22 mouse cellular contexts compared by ENCODE assay signal in the genomic region with DNA sequence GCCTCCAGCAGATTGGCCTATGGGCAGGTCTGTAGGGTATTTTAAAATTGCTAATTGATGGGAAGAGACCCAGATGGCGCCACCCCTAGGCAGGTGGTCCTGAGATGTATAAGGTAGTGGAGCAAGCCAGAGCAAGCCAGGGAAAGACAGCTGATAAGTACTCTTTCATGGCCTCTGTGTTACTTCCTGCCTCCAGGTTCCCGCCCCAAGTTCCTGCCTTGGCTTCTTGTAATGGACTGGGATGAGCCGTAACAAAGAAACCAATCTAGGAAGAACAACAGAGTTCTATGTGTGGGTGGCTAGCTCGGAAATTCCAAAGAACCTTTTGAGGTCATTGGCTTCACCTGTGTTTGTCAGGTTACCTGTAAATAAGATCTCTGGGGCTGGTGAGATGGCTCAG.
"Had no signal": no experiment of that assay in that cellular context is flagged by ENCODE, and none has a peak within 500 bp of the region (broad histone marks: within the 10 kb centered on the region; RNA-seq: fewer than 3 reads in every experiment).

No protein-coding gene starts in this region.

- H3K9ac ChIP-seq: heart, embryonic 12.5 days; hindbrain, embryonic 12.5 days; hindbrain, embryonic 14.5 days; intestine, embryonic 15.5 days; limb, embryonic 13.5 days; limb, embryonic 15.5 days; liver, embryonic 12.5 days; liver, embryonic 14.5 days had no signal

- H3K9me3 ChIP-seq: heart, embryonic 10.5 days; heart, embryonic 12.5 days; hindbrain, embryonic 10.5 days; hindbrain, embryonic 12.5 days; intestine, embryonic 15.5 days; limb, embryonic 13.5 days; limb, embryonic 15.5 days; liver, embryonic 12.5 days had no signal

- H3K27ac ChIP-seq: heart, embryonic 10.5 days; hindbrain, embryonic 10.5 days; hindbrain, embryonic 12.5 days; hindbrain, embryonic 14.5 days; intestine, embryonic 15.5 days; layer of hippocampus, adult 2 months; left cerebral cortex, adult 2 months; limb, embryonic 13.5 days; limb, embryonic 15.5 days; liver, embryonic 12.5 days; liver, embryonic 14.5 days had no signal

- H3K36me3 ChIP-seq: heart, embryonic 10.5 days; heart, embryonic 12.5 days; hindbrain, embryonic 10.5 days; hindbrain, embryonic 12.5 days; intestine, embryonic 15.5 days; limb, embryonic 13.5 days; limb, embryonic 15.5 days; liver, embryonic 12.5 days had no signal

- H3K4me1 ChIP-seq: heart, embryonic 10.5 days; heart, embryonic 12.5 days; hindbrain, embryonic 12.5 days; intestine, embryonic 15.5 days; limb, embryonic 15.5 days had no signal

- H3K27me3 ChIP-seq: heart, embryonic 12.5 days; hindbrain, embryonic 12.5 days; intestine, embryonic 15.5 days; limb, embryonic 13.5 days; limb, embryonic 15.5 days; liver, embryonic 12.5 days had no signal

- DNase-seq: gastrocnemius, postnatal 14 days; gastrocnemius, postnatal 36 days; heart, adult 11 months; heart, postnatal 10 days; heart, postnatal 4 days; kidney, adult 18-20 months; kidney, adult 8-10 months; kidney, postnatal 10 days; kidney, postnatal 25 days; kidney, postnatal 4 days had no signal

- H3K4me3 ChIP-seq: heart, embryonic 10.5 days; heart, embryonic 12.5 days; hindbrain, embryonic 10.5 days; hindbrain, embryonic 12.5 days; intestine, embryonic 15.5 days; layer of hippocampus, adult 2 months; left cerebral cortex, adult 2 months; limb, embryonic 13.5 days; limb, embryonic 15.5 days; liver, embryonic 12.5 days had no signal
